Mouse (Mus musculus): Measurements from ENCODE around the gene Adamts4. TPM values are rescaled to one million over a fixed set of nuclear protein-coding genes. Genes with fewer than 3 reads are reported as not detected.

Adamts4 gene
- 10 to 100 TPM; 11.1 to 17.0 TPM for total RNA-seq (2021)
- long read RNA-seq, experiment 1, full-length matches to known transcripts = 21 of 27 reads
- long read RNA-seq, experiment 1, partial matches to known transcripts = 1 of 27 reads
- long read RNA-seq, experiment 1, other reads (novel, unspliced or antisense) = 5 of 27 reads
- long read RNA-seq, experiment 2, full-length matches to known transcripts = 13 of 16 reads
- long read RNA-seq, experiment 2, partial matches to known transcripts = 1 of 16 reads
- long read RNA-seq, experiment 2, other reads (novel, unspliced or antisense) = 2 of 16 reads

DNA sequence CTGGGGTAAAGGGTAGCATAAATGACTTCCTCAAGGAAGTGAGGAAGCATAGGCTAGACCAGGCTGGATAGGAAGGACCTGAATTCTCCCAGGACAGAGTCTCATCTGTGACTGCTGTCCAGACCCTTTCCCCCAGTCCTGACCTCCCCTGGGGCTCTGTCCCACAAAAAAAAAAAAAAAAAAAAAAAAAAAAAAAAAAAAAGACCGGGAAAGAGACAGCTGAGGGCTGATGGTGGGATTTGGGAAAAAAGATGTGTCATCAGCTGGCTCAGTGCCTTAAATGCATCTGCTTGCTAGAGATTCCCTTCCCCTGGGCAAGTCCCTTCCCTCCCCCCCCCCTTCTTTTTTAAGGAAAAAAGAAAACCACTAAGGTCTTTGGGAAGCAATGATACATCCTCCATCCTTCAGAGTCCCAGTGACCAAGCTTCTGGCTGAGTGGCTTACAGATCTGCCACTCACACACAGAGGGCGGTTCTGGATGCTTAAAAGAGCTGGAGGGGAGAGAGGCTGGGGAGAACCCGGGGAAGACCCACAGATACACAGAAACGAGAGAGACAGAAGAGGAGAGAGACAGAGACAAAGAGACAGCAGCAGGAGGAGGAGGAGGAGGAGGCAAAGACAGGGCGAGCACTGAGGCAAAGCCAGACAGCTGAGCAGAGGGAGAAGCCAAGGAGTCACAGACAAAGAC, at the start of gene Adamts4:
Adamts4 (plus strand) TSS at position 509 of the 688 bp plus-strand sequence.
- intact Hi-C loops (cut with DNase I) = loop anchor here (10.0 kb wide), 1 partner anchor 135 kb away; the partner anchor contains the start of gene Cfap126
- peak; percentile 47 to 63 for DNase-seq (ENCODE audit: low spot score in 2 of 2)

DNA sequence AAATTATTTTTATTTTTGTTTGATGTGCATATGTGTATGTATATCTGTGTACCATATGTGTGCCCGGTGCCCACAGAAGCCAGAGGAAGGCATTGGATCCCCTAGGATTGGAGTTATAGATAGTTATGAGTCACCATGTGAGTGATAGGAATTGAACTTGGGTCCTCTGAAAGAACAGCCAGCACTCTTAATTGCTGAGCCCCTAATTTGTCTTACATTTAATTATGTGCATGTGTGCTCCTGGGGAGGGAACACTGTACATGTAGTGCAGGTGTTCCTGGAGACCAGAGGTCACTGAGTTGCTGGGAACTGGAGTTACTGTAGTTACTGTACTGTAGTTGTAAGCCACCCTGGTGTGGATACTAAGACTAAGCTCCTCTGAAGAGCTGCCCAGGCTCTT, 49.5 kb upstream of the Adamts4 start:
- no peak for DNase-seq (ENCODE audit: low spot score in 2 of 2)
- intact Hi-C loops (cut with DNase I) = no loop called here

DNA sequence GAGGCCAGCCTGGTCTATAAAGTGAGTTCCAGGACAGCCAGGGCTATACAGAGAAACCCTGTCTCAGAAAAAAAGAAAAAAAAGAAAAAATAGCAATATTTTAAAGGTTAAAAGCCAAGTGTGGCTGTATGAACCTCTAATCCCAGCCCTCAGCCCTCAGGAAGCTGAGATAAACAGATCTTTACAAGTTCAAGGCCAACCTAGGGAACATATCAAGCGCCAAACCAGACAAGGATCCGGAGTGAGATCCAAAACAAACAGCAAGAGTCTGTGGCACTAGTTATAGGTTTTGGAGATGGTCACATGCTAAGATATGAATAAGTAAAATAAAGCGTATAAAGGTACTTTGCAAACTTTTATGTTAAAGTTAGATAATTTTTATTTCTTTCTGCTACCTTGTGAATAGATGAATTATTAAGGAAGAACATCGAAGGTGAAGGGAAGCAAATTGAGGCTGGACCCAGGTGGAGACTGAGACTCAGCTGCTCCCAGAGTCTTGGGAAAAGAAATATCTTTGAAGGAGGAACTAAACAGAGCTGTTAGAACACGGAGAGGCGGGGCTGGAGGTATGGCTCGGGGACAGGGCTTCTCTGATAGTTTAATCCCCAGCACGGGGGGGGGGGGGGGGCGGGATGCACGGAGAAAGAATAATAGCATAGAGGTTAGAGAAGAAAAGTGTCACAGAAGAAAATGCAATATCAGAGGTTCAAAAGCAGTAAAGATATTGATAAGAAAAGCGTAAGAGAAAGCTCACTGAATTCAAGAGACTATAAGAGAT, 46.6 kb upstream of the Adamts4 start:
- no peak for DNase-seq (ENCODE audit: low spot score in 2 of 2)
- intact Hi-C loops (cut with DNase I) = no loop called here

DNA sequence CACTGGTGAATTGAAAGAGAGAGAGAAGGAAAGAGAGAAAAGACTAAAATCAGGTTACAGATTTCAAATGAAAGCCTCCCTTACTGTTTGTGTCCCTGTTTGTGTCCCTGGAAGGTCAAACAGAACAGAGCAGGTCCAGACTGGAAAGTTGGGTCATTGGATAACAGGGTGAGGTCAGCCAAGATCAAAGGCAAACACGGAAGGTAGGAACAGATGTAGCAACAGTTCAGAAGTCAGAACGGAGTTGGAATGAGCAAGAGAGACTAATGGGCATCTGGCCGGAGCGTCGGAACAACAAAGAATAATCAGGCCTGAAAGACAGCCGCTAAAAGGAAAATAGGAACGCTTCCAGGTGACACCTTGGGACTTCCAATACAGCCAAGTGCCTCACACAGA, 46.0 kb upstream of the Adamts4 start:
- no peak for DNase-seq (ENCODE audit: low spot score in 2 of 2)
- intact Hi-C loops (cut with DNase I) = no loop called here

DNA sequence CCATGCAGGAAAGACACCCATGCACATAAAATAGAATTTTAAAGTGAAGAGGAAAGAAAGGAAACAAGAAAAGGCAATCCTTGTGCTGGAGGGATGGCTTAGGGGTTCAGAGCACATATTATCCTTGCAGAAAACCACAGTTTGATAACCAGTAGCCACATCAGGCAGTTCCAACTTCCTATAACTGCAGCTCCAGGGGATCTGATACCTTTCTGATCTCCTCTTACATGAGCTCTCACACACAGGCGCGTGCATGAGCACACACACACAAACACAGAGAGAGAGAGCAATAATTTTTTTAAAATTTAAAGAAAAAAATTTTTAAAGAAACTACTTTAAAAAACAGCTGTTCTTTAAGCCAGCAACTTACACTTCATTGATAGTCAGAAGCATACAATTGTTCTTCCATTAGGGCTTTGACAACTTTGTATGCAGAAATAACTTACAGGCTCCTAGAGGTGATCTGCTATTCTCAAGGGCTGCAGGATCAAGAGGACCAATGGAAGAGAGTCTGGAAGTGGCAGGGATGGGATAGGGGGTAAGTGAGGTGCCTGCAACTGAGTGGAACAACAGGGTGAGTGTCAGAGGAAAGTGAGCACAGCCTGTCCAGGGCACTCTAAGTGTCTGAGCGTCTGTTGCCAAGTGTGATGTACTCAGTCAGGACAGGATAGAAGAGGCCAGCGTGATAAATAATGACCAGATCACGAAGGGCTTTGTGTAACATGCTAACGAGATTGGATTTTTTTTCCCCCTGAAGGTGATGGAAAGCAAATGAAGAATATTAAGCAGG, 44.3 kb upstream of the Adamts4 start:
- no peak for DNase-seq (ENCODE audit: low spot score in 2 of 2)
- intact Hi-C loops (cut with DNase I) = no loop called here

DNA sequence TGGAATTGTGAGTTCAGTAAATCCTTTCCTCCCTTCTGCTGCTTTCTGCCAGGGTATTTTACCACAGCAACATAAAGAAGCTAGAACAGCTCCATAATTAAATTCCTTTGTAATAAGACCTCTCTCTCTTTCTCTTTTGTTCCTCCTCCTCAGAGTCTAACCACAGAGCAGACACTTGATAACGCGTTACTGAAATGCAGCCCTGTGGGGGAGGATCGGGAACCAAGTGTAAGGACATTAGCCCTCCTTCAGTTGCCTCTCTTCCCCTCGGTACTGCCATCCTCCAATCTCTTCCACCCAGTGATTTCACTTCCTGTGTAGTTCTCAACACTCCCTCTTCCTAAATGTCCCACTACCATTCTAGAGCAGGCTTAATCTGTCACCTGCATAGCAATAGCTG, 40.8 kb upstream of the Adamts4 start:
- no peak for DNase-seq (ENCODE audit: low spot score in 2 of 2)
- intact Hi-C loops (cut with DNase I) = no loop called here

DNA sequence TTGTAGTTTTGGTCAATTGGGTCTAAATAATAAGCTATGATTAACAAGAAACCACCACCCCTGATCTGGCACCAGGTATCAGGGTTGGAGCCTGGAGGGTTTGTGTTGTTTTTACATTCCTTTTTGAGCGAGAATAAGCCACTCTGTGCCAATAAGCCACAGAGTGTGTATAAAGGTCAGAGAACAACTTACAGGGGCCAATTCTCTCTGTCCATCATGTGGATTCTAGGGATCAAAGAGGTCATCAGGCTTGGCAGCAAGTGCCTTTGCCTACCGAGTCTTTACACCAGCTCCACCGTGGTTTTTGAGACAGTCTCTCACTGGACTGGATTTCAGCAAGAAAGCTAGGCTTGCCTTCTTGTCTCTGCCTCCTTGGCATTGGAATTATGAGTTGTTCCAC, 37.4 kb upstream of the Adamts4 start:
- intact Hi-C loops (cut with DNase I) = no loop called here
- no peak for DNase-seq (ENCODE audit: low spot score in 2 of 2)

DNA sequence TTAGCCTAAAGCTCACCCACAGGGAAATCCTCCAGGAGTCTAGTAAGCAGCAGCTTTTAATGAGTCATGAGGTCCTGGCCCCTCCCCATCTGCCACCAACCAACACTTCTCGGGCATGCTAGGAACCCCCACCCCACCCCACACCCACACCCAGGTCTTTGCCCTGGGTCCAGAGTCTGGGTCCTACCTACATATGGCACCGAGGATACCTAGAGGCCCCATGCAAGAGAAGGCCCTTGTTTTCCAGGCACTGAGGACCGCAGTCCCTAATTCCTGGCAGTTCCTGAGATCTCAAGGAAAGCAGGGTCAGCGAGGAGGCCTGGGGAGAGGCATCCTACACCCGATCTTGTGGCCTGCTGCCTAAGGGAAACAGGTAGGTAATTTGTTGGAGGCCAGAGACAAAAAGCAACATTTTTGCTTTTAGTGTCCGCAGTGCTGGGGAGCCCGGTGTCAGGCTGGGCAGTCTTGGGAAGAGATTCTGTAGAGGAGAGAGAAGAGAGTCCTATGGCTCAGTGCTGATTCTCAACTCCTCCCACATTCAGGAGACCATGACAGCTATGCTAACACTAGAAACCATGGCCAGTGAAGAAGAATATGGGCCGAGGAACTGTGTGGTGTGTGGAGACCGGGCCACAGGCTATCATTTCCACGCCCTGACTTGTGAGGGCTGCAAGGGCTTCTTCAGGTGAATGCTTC, 36.3 kb upstream of the Adamts4 start, which contains the start of gene Nr1i3:
Nr1i3 (plus strand) TSS at position 170 of the 696 bp plus-strand sequence.
- intact Hi-C loops (cut with DNase I) = no loop called here
- no peak for DNase-seq (ENCODE audit: low spot score in 2 of 2)

DNA sequence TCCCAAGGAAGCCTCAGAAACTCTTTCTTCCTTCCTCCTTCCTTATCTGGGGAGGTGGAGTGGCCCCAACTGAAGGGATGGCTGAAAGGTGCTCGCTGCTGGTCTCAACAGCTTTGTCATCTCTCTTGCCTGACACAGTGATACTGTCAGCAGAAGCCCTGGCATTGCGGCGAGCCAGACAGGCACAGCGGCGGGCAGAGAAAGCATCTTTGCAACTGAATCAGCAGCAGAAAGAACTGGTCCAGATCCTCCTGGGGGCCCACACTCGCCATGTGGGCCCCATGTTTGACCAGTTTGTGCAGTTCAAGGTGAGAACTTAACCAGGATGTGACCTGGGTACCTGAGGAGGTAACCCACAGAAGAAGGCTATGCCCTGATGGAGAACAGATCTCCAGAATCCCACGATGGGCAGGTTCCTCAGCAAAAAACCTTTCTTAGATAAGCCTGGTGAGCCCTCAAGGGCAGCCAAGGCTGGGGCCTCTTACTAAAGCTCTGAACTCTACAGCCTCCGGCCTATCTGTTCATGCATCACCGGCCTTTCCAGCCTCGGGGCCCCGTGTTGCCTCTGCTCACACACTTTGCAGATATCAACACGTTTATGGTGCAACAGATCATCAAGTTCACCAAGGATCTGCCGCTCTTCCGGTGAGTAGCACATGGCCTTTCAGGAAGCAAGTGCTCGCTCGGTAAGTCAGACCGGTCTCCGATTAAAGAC, 33.8 kb upstream of the Adamts4 start:
- intact Hi-C loops (cut with DNase I) = no loop called here
- no peak for DNase-seq (ENCODE audit: low spot score in 2 of 2)

DNA sequence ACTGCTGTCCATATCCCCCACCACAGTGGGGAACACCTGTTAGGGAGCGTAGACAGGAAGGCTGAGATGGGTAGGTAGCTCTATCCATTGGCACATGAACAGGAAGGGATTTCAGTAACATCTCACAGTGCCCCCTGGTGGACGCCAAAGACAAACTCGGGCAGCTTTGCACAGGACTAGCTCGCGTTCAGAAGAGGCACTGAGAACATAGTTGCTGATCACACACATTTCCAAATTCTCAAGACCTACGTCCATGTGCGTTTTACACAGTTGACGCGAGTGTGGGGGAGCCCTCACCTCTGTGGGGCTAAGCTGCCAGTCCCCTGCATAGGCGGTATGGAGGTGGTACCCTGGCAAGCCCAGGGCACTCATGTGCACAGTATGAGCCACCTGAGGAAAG, 29.4 kb upstream of the Adamts4 start:
- intact Hi-C loops (cut with DNase I) = loop anchor here (2.0 to 5.0 kb wide), 2 partner anchors 59 to 102 kb away; no protein-coding TSS in a partner anchor
- DNase-seq (ENCODE audit: low spot score in 2 of 2) = peak; percentile 92 to 93

DNA sequence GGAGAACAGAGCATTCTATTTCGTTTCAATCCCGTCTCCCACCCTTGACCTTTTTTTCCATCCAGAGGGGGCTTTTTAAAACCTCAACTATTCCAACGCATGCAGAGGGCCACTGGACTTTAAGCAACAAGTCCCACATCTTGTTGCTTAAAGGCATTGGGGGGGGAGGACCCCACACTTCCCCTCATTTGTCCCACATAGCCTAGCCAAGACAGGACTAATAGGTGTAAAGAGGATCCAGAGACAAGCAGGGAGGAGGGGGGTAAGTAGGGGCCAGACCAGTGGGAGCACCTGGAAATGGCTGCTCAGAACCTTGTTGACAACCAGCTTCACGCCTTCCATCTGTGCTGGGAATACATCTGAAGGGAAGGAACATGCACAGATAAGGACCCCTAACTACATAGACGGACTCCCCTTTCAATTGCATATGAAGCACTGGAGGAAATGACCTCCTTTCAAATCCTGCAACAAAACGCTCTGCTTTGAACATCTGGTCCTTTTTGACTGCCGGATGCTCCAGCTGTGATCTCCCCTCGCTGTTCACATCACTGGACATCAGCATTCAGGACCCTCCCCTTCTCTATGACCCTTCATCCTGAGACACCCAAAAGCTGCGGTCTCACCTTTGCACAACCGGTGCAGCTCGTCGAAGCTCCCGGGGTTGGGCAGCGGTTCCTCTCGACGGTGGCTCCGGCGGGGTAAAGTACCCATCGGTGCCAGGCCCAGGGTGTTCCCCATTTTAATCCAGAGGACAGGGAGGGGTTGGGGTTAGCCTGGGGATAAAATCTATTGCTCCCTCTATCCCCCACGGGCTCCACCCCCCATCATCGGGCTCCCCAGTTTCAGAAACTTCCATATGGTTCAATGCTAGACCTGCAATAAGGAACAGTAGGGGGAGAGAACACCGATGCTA, 28.7 kb upstream of the Adamts4 start:
- DNase-seq (ENCODE audit: low spot score in 2 of 2) = no peak
- intact Hi-C loops (cut with DNase I) = loop anchor here (2.0 to 5.0 kb wide), 2 partner anchors 59 to 103 kb away; no protein-coding TSS in a partner anchor

DNA sequence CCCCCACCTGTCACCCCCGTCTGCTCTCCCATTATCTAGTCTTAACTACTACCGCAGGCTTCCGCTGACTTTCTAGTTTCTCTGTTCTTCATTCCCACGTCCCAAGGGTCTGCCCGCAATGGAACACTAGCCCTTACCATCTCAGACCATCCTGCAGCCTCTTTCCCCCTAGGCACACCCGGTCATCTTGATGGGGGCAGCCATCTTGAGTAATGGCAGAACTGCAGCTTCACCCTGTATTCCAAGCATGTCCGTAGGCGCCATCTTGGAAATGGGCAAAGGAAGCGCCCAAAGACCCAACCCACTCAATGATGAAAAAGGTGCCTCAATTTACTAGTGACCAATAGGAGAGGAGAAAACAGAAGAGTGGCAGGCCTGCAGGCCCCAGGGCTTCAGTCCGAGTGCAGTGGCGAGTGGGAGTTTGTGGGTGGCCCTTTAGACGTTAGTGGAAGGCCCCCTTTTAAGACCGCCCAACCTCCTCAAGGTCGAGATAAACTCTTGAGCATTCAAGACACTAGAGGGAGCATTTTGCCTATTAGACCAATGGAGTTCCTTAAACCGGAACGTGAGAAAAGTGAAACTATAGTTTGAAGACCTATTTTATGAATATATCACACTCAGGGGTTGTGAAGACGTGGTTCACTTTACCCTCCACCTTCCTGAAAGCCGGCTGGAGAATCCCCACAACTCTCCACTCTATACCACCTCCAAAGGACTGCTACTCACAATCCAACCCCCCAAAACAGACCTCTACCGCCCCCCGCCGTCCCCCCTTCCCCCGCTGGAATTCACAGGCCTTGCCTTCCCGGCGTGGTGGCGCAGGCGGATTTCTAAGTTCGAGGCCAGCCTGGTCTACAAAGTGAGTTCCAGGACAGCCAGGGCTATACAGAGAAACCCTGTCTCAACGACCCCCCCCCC, 27.7 kb upstream of the Adamts4 start, which contains the start of gene Tomm40l:
Tomm40l (minus strand) TSS at position 277 of the 918 bp plus-strand sequence.
- peak; percentile 94 to 98 for DNase-seq (ENCODE audit: low spot score in 2 of 2)
- intact Hi-C loops (cut with DNase I) = loop anchor here (5.0 kb wide), 1 partner anchor 60 kb away; no protein-coding TSS in a partner anchor

DNA sequence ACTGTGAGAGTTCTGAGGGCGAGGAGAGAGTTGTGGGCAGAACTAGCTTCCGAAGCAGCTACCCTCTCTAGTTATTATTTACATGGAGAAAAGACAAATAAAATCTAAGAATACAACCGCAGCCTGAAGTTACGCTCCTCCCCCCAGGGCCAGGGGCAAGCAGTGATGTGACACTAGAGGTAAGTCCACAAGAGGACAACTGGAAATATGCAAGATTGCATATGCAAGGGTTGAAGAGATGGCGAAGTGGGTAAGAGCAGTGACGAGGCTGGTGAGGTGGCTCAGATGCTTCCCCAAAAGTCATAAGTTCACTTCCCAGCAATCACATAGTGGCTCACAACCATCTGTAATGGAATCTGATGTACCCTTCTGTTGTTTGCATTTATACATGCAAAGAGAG, 27.1 kb upstream of the Adamts4 start:
- intact Hi-C loops (cut with DNase I) = loop anchor here (5.0 kb wide), 1 partner anchor 61 kb away; no protein-coding TSS in a partner anchor
- no peak for DNase-seq (ENCODE audit: low spot score in 2 of 2)

DNA sequence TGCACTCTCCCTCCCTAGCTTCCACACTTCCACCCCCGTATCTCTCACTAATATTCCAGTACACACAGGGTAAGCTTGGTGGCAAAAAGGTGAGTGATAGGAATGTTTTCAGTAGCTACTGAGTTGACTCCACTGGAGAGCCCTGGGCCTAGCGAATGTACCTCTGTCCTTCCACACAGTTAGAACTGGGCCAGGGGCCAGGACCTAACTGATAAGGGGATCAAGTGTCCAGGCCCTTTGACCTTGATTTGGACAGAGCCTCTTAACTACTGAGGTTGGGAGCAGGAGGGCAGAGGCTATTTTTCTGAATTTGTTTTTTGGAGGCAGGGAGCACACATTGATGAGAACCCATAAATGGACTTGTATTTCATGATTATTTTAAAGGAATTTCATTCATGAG, 26.4 kb upstream of the Adamts4 start:
- intact Hi-C loops (cut with DNase I) = loop anchor here (5.0 kb wide), 1 partner anchor 61 kb away; no protein-coding TSS in a partner anchor
- no peak for DNase-seq (ENCODE audit: low spot score in 2 of 2)

DNA sequence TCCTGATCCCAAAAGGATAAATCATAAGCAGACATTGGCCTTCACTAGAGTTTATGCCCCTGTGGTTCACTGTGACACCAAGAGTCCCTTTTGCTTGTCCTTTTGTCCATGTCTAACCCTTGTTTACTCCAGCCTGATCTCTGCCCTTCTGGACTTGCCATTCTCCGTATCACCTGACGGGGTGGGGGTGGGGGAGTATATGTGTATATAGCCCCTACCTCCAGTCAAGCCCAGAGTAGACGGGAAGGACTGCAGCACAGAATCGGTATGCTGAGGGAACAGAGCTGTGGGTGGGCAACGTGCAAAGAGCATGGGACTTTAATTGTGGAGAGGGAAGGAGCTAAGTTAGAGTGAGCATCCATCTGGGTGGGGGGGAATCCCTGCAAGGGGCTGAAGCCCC, 25.4 kb upstream of the Adamts4 start, which contains the start of gene Apoa2:
Apoa2 (plus strand) TSS at position 198 of the 400 bp plus-strand sequence.
- intact Hi-C loops (cut with DNase I) = loop anchor here (5.0 kb wide), 1 partner anchor 63 kb away; no protein-coding TSS in a partner anchor
- DNase-seq (ENCODE audit: low spot score in 2 of 2) = no peak

DNA sequence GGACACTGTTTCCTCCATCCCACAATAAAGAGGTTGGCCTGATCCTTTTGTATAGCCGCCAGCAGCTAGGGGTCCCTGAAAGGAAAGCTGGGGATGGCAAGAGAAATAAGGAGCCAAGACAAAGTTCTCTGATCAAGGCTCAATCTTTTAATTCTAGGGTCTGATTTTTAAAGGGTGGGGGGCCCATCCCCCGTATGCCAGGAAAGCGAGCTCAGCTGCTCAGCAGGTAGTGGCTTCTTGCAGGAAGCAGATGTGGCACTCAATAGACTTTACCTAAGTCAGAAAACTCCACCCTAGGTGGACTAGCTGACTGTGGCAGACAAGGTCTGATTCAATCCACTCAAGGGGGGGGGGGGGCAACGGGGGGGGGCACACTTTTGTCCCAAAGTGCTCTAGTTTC, 23.4 kb upstream of the Adamts4 start:
- intact Hi-C loops (cut with DNase I) = no loop called here
- DNase-seq (ENCODE audit: low spot score in 2 of 2) = no peak

Data from left cerebral cortex, postnatal 14 days (tissue).